Mouse (Mus musculus) regulatory T cell (primary cell): ENCODE measurements at regions not wholly inside any gene's neighbourhood (a gene's known extent, or its start where the extent isn't known, plus 50 kb on each side); places are given as distances from the start of the nearest gene placed in this dataset.

ENCODE experiments used
- in situ Hi-C: fragments of 300-600 bp; cut with MboI, MseI; formaldehyde crosslinking; loops from one replicate; pipeline ENCODE4 v1.15.1; 2025; ENCODE audit warnings: high pct_unique_total_duplicates

DNA sequence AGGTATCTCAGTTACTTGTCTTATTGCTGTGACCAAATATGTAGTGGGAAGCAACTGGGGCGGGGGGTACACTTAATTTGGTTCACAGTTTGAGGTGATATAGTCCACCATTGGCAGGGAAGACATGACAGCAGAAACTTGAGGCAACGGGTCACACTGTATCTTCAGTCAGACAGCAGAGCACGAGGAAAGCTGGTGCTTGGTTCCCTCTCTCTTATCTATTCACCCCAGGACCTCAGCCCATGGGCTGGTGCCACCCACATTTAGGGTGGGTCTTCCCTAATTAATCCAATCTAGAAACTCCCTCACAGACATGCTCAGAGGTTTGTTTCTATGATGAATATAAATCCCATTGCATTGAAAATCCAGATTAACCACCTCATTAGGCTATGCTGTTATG lies 56.5 kb downstream of the Otud1 start:
- in situ Hi-C loops = no loop called here

DNA sequence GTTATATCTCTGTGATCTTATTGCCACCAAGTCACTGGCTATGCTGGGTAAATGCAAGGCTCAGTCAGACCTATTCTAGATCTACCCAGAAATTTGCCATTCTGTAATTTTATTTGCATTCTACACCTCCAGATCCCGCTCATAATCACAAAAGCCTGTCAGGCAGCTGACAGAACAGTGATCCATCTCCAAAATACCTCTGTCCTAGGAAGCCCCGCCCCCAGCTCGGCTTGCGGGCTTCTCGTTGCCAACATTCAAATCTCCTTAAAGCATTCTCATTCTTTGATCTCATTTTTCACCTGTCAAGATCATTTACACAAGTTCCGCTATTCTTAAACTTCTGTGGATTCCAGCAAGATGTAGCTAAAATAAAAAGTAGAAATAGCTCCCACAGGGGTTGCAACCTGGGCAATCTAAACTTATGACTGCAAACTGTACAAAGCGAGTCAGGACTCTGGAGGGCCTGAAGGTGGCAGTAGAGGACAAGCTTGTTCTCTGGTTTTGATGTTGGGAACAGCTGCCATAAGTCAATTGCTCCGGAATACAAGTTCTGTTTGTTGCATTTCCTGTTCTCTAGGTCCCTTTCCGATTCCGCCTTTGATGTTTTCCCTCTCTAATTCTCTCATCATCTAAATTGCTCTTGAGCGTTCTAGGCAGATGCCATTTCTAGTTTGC lies 58.1 kb downstream of the Otud1 start:
- in situ Hi-C loops = no loop called here

DNA sequence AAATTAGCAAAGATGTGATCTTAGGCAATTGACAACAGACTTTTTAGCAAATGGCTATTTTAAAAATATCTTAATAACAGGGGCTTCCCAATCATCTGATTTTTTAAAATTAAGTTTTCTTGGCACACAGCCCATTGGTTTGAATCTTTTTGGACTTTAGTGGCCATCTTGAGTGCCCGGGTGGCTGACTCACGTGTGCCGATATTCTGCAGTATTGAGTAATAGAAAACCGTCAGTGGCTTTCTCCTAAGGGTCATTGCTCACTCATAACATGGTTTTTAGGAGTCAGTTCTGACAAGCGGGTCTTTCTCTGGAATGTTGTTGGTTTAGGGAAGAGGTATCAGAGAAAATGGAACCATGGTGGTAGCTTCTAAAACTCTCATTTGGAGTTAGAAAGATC lies 58.8 kb downstream of the Otud1 start:
- in situ Hi-C loops = no loop called here

DNA sequence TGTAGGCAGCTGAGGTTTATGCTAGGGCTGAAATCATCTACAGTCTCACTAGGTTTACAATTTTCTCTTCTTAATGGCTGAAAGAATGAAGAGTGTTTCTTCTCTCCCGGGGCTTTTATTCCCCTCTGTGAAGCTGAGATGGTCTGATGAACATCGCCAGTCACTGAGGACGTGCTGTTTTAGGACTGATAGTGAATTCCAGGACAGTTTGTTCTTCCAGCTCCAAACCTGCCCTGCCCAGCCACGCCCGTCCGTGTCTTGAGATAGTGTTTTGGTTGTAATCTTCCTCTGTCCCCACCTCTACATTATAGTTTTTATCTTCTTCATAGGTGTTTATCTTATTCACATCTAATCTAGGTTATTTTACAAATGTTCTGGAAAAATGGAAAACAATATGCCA lies 68.5 kb downstream of the Otud1 start:
- in situ Hi-C loops = loop anchor here (10.0 kb wide), 1 partner anchor 191 kb away; no protein-coding TSS in a partner anchor

DNA sequence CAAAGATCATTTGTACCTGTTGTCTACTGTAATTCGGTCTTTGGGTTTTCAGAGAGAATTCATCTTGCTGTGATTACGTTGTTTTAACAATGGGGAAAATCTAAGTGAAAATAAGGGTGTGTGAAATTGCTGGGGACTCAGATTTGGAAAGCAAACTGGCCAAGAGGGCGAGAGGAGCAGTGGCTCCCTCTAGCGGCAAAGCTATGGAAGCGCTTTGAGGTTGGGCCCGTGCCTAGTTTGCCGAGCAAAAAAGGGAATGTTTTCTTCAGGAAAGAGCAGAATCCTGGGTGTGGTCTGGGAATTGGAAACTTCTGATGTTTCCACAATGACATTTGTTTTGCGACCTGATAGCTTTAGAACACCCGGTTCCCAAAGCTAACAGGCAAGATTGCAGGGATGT lies 69.4 kb downstream of the Otud1 start:
- in situ Hi-C loops = loop anchor here (10.0 kb wide), 1 partner anchor 192 kb away; no protein-coding TSS in a partner anchor

DNA sequence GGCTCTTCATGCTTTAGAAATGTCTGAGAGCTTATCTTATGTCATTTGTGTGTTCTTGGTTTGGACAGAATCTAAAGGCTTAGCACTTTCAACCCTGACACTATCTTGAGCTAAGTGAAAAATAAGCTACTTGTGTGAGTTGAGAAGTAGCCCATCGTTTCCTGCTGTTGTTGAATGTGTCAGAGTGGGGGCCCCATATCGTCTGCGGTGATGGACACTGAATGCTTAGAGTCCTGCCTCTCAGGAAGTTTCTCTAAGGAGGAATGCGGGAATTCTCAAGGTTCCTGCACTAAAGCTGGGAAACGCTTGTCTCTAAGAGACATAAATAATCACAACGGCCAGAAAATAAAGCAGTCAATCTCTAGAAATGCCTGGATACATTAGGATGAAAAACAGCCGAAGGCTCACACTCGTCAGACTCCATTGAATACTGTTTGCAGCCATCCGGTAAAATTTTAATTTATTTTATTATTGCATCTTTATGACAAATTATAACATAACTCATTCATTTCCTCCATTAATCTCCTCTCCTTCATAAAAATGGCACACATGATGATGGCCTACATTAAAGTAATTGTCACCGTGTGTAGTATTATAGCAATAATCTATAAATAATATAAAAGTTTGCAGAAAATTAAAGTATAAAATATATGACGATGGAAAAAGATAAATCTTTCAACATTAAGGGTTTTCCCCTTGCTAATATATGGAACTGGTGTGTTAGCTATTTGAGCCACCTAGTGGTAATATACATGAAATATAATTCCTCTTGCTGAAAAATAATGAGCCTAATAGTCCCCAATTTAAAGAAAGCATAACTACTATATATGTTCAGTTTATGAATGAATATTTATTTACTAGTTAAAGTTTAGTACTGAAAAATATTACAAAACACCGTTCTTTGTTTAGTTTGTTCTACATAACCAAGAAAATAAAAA lies 75.6 kb downstream of the Otud1 start:
- in situ Hi-C loops = no loop called here

DNA sequence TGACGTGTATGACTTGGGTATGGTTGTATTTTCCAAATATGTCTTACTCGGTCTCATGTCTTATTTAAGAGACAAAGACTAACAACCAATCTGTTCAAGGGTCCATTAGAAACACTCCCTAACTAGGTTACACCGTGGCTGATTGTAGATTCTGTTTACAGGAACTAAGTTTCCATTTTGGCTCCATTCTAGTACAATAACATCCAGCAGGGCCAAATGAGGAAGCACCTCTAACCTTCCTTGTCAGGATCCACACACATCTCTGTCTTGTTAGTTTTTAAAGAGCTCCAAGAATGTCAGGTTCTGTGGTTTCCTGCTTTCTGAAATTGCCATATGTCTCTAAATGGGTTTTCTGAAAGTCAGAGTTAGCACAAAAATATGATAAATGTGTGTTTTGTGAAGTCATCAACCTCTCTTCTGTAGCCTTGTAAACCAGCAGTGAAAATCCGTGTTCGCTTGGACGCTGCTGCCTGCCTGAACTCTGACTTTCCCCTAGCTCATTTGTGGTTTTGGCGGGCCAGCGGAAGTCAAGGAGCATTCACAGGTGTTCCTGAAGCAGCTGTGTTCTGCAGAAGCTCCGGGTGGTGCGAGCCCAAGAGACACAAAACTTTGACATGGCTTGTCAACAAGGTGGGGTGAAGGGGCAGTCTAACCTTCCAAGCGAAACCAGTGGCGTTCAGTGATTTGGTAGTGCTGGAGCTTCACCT lies 76.8 kb downstream of the Otud1 start:
- in situ Hi-C loops = no loop called here

DNA sequence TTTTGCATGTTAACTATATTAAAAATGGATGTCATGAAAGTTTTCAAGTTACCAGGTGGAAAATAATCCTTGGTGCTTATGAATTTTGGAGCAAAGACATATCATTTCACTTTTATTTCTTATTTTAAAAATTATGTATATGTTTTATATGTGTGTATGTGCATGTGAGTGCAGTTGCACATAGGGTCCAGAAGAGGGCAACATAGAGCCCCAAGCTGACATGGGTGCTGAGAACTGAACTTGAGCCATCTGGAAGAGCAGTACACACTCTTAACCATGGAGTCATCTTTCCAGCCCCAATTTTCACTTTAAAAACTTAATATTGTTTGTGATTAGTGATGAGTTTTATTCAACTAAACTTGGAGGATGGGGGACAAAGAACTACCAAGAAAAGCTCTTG lies 84.0 kb downstream of the Otud1 start:
- in situ Hi-C loops = no loop called here

DNA sequence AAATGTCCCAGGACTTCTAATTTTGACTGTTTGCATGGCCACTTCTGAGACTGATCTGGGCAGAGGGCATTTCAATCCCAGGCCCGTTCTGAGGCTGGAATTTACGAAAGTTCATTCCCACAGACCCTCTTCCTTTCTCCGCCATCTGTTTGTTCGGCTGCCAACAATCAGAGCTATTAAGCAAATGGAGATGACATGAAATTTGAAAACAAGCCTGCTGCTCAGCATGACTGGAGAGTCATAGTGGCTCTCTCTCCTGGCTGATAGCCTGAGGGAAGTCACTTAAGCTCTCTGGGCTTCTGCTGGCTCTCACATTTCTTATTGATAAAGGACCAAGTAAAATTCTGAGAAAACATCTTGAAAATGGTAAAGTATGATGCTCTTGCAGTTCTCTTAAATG lies 85.9 kb downstream of the Otud1 start:
- in situ Hi-C loops = no loop called here

DNA sequence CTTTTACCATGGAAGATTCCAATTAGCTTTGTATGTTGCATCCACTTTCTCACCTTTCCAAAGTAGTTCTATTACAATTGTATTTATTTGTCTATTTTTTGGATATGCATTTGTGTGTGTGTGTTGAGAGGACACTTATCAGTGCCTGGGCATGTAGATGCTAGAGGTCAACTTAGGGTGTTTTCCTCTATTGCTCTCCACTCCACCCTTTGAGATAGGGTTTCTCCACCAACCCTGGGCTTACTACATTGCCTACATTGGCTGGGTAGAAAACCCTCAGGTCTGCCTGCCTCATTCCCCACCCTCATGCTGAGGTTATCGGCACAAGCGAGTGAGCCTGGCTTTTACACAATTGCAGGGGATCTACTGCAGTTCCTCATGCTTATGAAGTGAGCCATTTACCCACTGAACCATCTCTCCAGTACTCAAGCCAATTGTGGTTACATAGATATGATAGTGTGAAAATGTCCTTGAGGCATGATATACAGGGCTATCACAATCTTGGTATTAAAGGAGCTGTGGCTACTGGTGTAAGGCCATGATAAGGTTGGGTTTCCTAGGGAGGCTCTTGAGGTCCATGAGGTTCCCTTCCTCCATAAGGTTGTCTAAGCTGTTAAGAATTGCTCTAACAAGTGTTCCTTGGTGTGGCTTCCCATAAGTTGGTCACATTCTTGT lies 87.6 kb downstream of the Otud1 start:
- in situ Hi-C loops = no loop called here

DNA sequence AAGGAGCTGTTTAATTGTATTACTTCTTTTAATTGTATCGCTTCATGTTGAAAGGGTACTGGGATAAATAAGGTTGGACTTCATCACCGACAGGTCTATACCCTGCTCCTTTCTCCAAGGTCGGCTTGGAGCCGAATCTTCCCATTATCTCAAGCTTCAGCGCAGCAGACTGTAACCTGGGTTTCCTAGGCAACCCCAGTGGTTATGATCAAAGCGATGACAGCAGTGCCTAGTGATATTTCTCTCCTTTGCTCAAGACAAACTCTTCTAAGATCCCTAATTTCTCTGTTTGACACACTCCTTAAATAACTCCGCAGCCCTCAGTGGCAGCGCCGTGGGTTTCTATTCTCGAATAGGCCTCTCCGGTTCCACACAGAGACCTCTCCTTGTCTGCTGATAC lies 95.2 kb downstream of the Otud1 start:
- in situ Hi-C loops = no loop called here

DNA sequence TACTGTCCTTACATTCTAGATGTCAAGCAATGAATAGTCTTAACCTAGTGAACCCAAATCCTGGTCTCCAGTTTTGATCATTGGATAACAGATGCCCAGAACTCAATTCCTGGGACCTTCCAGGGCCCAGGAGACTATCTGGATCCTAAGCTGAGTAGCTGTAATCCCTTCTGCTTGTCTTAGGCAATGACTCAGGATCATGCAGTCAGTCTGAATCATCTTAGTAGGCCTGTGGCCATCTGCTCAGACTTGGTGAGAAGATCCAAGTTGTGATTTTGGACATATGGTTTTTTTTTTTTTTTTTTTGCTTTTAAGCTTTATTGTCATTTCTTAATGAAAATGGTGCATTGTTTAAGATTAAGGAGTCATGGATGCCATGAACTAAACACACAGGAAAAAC lies 95.9 kb downstream of the Otud1 start:
- in situ Hi-C loops = no loop called here

DNA sequence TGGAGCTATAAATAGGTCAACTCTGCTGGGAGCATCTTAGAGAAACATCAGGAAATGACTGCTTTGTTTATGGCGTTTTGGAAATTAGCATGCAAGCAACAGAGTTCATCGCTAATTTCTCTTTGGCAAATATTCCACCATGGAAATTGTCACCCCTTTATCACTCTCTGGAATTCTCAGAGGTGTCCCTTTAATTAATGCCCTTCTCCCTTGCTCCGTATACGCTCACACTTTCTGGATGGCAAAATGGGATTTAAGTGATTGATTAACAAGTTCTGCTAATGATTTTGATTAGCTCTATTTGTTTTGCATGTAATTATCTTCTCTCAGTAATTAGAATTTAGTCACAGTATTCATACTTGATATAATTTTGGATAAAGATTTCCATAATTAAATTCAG lies 100.4 kb downstream of the Otud1 start:
- in situ Hi-C loops = no loop called here

DNA sequence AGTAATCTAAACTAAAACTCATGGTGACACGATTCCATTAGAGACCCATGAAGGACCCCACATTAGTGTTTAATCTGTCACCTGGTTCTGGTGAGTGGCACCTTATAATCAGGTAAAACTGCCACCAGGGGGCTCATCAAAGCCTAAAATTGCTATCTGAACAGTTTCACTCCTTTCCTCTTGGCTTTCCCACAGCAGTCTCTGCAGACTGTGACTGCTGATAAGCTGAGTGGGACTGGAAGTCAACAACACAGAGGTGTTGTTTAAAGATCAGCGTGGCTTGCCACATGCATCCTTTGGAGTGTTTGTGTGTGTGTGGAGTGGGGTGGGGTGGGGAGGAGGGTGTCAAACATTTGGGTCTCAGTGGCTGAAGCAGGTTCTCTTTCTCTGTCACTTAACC lies 101.6 kb downstream of the Otud1 start:
- in situ Hi-C loops = no loop called here

DNA sequence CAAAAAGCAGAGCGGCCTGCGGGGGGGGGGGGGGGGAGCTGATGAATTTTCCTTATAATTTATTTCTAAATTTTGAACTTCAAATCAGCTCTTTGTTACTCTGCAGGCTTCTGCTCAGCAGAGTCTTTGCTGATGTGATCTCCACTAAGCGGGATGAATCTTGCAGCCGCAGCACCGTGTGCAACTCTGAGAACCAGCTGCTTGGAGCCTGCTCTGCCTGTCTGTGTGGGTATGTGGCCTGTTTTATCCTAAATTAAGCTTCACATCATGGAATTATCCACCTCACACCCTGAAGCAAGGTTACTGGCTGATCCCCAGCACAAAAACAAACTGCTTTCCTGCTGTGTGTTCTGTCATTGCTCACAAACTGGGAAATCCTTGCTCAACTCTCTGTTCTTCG lies 102.0 kb downstream of the Otud1 start:
- in situ Hi-C loops = no loop called here

DNA sequence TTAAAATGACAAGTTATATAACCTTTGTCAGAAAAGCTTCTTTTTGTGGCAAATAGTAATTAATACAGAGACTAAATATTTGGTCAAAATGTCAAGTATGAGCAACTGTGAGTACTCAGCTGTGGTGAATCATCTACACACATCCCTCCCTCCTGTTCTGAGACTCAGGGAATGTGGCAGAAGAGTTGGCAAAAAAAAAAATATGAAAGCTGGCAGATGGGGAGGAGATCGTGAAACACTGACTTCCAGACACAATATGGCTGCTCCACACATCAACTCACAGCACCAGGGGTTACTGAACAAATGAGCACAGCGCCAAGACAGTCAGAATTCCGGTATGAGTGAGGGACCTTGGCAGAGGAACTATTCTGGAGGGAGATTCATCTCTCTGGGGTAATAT lies 105.4 kb downstream of the Otud1 start:
- in situ Hi-C loops = no loop called here

DNA sequence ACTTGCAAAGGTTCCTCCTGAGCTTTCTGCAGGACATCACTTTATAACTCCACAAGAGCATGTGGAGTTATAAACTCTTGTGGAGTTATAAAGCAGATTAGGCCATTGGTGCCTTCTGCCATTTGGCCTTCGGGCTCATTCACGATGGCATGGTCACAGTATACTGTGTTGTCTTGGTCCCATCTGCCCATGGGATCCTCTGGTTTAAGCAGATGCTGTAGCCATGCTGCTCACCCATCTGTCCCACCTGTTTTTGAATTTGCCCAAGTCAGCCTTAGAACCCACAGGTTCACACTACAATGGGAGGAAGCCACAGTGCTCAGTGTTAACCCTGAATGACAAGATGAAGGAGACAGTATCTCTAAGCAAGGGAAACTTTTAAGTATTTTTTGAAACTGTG lies 124.7 kb upstream of the Etl4 start:
- in situ Hi-C loops = no loop called here

DNA sequence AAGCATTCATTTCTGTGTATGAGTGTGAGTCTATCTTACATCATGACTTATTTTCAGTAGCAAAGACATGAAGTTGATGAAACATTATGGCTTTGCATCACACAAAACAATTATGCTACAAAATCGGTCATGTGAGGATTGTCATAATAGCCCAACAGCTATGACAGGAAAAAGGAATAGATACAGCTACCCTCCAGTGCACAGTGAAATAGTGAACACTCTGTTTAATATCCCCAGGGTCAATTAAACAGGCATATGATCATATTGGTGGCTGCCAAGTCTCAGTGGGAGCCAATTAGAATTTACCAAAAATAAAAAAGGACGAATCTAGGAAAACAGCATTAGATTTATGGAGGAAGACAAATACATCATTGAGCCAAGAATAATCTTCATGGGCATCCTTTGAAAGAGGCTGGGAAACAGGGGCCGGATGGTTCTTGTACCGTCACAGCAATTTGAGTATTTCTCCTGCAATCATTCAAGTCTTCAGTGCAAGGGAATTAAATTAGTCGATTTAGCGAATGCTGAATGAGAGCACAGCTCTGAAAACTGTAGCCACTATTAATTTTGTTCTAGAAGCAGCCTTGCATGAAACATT lies 123.8 kb upstream of the Etl4 start:
- in situ Hi-C loops = no loop called here

DNA sequence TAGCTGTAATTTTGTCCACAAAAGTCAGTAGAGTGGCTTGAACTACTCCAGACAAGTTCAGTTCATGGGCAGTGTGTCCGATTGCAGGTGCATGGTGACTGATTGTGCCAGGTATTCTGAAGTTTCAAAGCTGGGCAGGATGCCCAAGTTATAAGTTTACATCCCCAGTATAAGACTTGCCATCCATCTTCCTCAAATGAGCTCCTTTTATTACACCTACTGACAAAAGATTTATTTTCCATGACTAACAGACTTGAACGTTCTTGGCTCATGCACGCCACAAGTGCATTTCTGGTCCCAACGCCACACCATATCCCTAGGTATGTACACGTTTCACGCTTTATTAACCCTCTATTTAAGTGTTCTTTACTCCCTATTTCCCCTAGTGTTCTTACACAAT lies 117.4 kb upstream of the Etl4 start:
- in situ Hi-C loops = loop anchor here (10.0 kb wide), 1 partner anchor 697 kb away; no protein-coding TSS in a partner anchor

DNA sequence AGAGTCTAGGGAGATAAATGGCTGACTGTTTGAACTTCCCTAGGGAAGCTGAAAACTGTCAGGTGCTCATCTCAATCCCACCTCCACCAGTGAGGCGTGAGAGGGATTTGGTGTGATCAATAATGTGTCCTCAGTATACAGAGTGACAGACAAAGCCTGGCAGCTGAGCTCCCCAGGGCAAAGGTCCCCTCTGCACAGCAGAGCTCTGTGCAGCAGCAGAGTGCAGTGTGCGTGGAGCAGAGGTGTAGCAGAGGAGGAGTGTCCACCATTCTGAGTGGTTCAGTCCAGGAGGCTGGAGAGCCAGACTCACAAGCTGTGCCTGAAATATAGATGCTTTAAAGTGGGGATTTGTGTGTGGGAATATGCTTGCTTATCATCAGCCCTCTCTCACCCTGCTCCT lies 112.8 kb upstream of the Etl4 start:
- in situ Hi-C loops = loop anchor here (10.0 kb wide), 1 partner anchor 702 kb away; no protein-coding TSS in a partner anchor
